Mouse (Mus musculus) CH12.LX (cell line): ENCODE measurements at regions not wholly inside any gene's neighbourhood (a gene's known extent, or its start where the extent isn't known, plus 50 kb on each side); places are given as distances from the start of the nearest gene placed in this dataset.
"Not testable (repeated sequence)": the region's sequence is repeated elsewhere in the genome, so short reads cannot be mapped to it uniquely, and the experiment has no call there.

Experiments used
- DNase-seq: peaks from one replicate; pipeline ENCODE4 v3.0.0-alpha.2; 2013; ENCODE audit errors: extremely low read depth
- H3K27ac ChIP-seq: 2 replicates; pipeline ENCODE4 v1.5.1; 2012; ENCODE audit warnings: low read depth, mild to moderate bottlenecking, control low read depth, moderate library complexity; ENCODE audit not compliant: insufficient read depth
- H3K27me3 ChIP-seq: replicated peaks from 2 replicates; pipeline ENCODE3; 2012; ENCODE audit warnings: inconsistent platforms
- H3K36me3 ChIP-seq, 2 experiments: replicated peaks in 1 of 2; 2 replicates each; pipeline versions ENCODE3 to v1.6.1; 2012; ENCODE audit warnings: inconsistent platforms in 1 of 2, low read length in 1 of 2, mild to moderate bottlenecking in 1 of 2, mixed read lengths in 1 of 2, moderate library complexity in 1 of 2; ENCODE audit not compliant: control insufficient read depth in 1 of 2, insufficient read depth in 1 of 2
- H3K4me1 ChIP-seq, 2 experiments: 2 replicates each; pipeline ENCODE4 v1.6.1; 2012; ENCODE audit warnings: inconsistent platforms in 1 of 2, moderate library complexity in 1 of 2; ENCODE audit not compliant: insufficient read depth in 2 of 2, control insufficient read depth in 1 of 2
- H3K4me2 ChIP-seq: 2 replicates; pipeline ENCODE4 v1.6.1; 2012; ENCODE audit warnings: low read depth, mild to moderate bottlenecking, control low read depth; ENCODE audit not compliant: poor library complexity, insufficient read depth, severe bottlenecking
- H3K4me3 ChIP-seq, 3 experiments: fragments of 150-350 bp in 1 of 3; sonication (generic) in 1 of 3; replicated peaks in 1 of 3; 2 replicates each; pipeline versions ENCODE3 to v1.5.1; 2011 to 2012; ENCODE audit warnings: low read depth in 2 of 3, low read length in 2 of 3, mild to moderate bottlenecking in 2 of 3, moderate library complexity in 2 of 3, control low read depth in 1 of 3, improper control_type of control experiment in 1 of 3, inconsistent platforms in 1 of 3, mixed read lengths in 1 of 3; ENCODE audit not compliant: poor library complexity in 1 of 3
- H3K79me2 ChIP-seq: replicated peaks from 2 replicates; pipeline ENCODE4 v1.6.1; 2012; ENCODE audit warnings: mild to moderate bottlenecking, moderate library complexity; ENCODE audit not compliant: control insufficient read depth, poor library complexity, insufficient read depth, severe bottlenecking; ENCODE audit errors: extremely low read depth
- H3K9ac ChIP-seq: 2 replicates; pipeline ENCODE4 v1.6.1; 2012; ENCODE audit warnings: low read depth, mild to moderate bottlenecking, control low read depth, moderate library complexity; ENCODE audit not compliant: insufficient read depth
- H3K9me3 ChIP-seq: replicated peaks from 2 replicates; pipeline ENCODE3; 2012; ENCODE audit warnings: low read length, inconsistent platforms, mixed read lengths
- BHLHE40 ChIP-seq: IDR thresholded peaks from 2 replicates; pipeline ENCODE4 v1.6.1; 2011; ENCODE audit warnings: mild to moderate bottlenecking, low read depth, low read length, improper control_type of control experiment
- CHD1 ChIP-seq: IDR thresholded peaks from 2 replicates; pipeline ENCODE4 v1.6.1; 2012; ENCODE audit warnings: low read depth, low read length, improper control_type of control experiment, inconsistent platforms
- CHD2 ChIP-seq: IDR thresholded peaks from 2 replicates; pipeline ENCODE4 v1.6.1; 2011; ENCODE audit warnings: low read length, improper control_type of control experiment
- CTCF ChIP-seq, 2 experiments: IDR thresholded peaks in 1 of 2; conservative IDR thresholded peaks in 1 of 2; 2 replicates each; pipeline ENCODE4 v1.5.1; 2011 to 2012; ENCODE audit warnings: low read depth in 2 of 2, low read length in 2 of 2, improper control_type of control experiment in 1 of 2, inconsistent platforms in 1 of 2, mild to moderate bottlenecking in 1 of 2, moderate library complexity in 1 of 2
- E2F4 ChIP-seq: IDR thresholded peaks from 2 replicates; pipeline ENCODE4 v1.6.1; 2011; ENCODE audit warnings: low read depth, low read length, improper control_type of control experiment; ENCODE audit not compliant: insufficient replicate concordance
- ELF1 ChIP-seq: IDR thresholded peaks from 2 replicates; pipeline ENCODE4 v1.6.1; 2014; ENCODE audit warnings: low read depth, mild to moderate bottlenecking, inconsistent platforms, low read length, improper control_type of control experiment
- ETS1 ChIP-seq: conservative IDR thresholded peaks from 2 replicates; pipeline ENCODE4 v1.6.1; 2012; ENCODE audit warnings: low read depth, mild to moderate bottlenecking, inconsistent platforms, low read length, improper control_type of control experiment, moderate library complexity
- KAT2A ChIP-seq: IDR thresholded peaks from 2 replicates; pipeline ENCODE4 v1.6.1; 2012; ENCODE audit warnings: low read length, improper control_type of control experiment, inconsistent platforms; ENCODE audit not compliant: insufficient replicate concordance
- MAZ ChIP-seq: IDR thresholded peaks from 2 replicates; pipeline ENCODE4 v1.6.1; 2012; ENCODE audit warnings: low read depth, mild to moderate bottlenecking, inconsistent platforms, low read length, improper control_type of control experiment, moderate library complexity
- MEF2A ChIP-seq: IDR thresholded peaks from 2 replicates; pipeline ENCODE4 v1.6.1; 2014; ENCODE audit warnings: low read depth, mild to moderate bottlenecking, inconsistent platforms, low read length, improper control_type of control experiment, borderline replicate concordance
- MYC ChIP-seq: IDR thresholded peaks from 2 replicates; pipeline ENCODE4 v1.6.1; 2011; ENCODE audit warnings: low read depth, mild to moderate bottlenecking, improper control_type of control experiment, low read length
- NELFE ChIP-seq: IDR thresholded peaks from 2 replicates; pipeline ENCODE4 v1.6.1; 2011; ENCODE audit warnings: low read depth, low read length, improper control_type of control experiment
- POLR2A ChIP-seq: IDR thresholded peaks from 2 replicates; pipeline ENCODE4 v1.6.1; 2011; ENCODE audit warnings: low read depth, mild to moderate bottlenecking, improper control_type of control experiment, low read length
- RAD21 ChIP-seq: IDR thresholded peaks from 2 replicates; pipeline ENCODE4 v1.6.1; 2011; ENCODE audit warnings: low read depth, mild to moderate bottlenecking, low read length, improper control_type of control experiment, moderate library complexity
- RCOR1 ChIP-seq: conservative IDR thresholded peaks from 2 replicates; pipeline ENCODE4 v1.6.1; 2012; ENCODE audit warnings: low read depth, mild to moderate bottlenecking, inconsistent platforms, low read length, improper control_type of control experiment
- UBTF ChIP-seq: IDR thresholded peaks from 2 replicates; pipeline ENCODE4 v1.6.1; 2012; ENCODE audit warnings: low read depth, mild to moderate bottlenecking, inconsistent platforms, low read length, improper control_type of control experiment, moderate library complexity
- USF1 ChIP-seq: IDR thresholded peaks from 2 replicates; pipeline ENCODE4 v1.6.1; 2014; ENCODE audit warnings: low read depth, mild to moderate bottlenecking, inconsistent platforms, low read length, improper control_type of control experiment
- ZKSCAN1 ChIP-seq: IDR thresholded peaks from 2 replicates; pipeline ENCODE4 v1.6.1; 2012; ENCODE audit warnings: low read depth, inconsistent platforms, low read length, improper control_type of control experiment, borderline replicate concordance
- ZNF384 ChIP-seq: IDR thresholded peaks from 2 replicates; pipeline ENCODE4 v1.6.1; 2012; ENCODE audit warnings: low read depth, low read length, improper control_type of control experiment, inconsistent platforms
- dilution Hi-C: fragments of 300-500 bp; cut with MboI; formaldehyde crosslinking; loops from 2 replicates; pipeline ENCODE4 v1.14.3; 2020; ENCODE audit warnings: low sequenced_read_pairs; ENCODE audit not compliant: extremely low pct_unique_long_range_greater_than_20kb, extremely low pct_ligation_motif_present
- in situ Hi-C: fragments of 300-500 bp; cut with MboI; formaldehyde crosslinking; loops from 3 replicates; pipeline ENCODE4 v1.14.3; 2019; ENCODE audit warnings: low sequenced_read_pairs, low pct_ligation_motif_present, low pct_unique_long_range_greater_than_20kb, mixed read lengths

GRCm38 (mm10) chr12:115067251-115067650, 980.3 kb upstream of the Zfp386 start:
- Histone ChIP-seq H3K9me3 (no peaks in the 10 kb centered on the region), H3K4me3 (no peak overlapping the region), H3K4me2 (no peak overlapping the region), H3K9ac (no peak overlapping the region), H3K4me1 (no peaks in the 10 kb centered on the region), H3K79me2 (no peaks in the 10 kb centered on the region), H3K36me3 (no peaks in the 10 kb centered on the region), H3K27ac (no peak overlapping the region), H3K27me3 (no peaks in the 10 kb centered on the region)
- in situ Hi-C loops, result no loop called here
- TF ChIP-seq NELFE, result no peak
- TF ChIP-seq KAT2A, result no peak
- TF ChIP-seq MYC, result no peak
- no peak for TF ChIP-seq USF1
- TF ChIP-seq CTCF (conservative IDR thresholded peaks at IDR 0.05 in 1 of 2, IDR thresholded peaks at IDR 0.05 in 1 of 2; ENCODE audit: low read depth in 2 of 2, low read length in 2 of 2), result no peak
- no peak for TF ChIP-seq CHD2
- TF ChIP-seq ZNF384, result no peak
- no peak for DNase-seq
- dilution Hi-C loops, result no loop called here

- H3K4me2 ChIP-seq, H3K79me2 ChIP-seq, H3K4me1 ChIP-seq, in situ Hi-C loops, DNase-seq, dilution Hi-C loops, H3K9me3 ChIP-seq, H3K27me3 ChIP-seq, H3K9ac ChIP-seq, H3K27ac ChIP-seq, H3K36me3 ChIP-seq, H3K4me3 ChIP-seq: not testable (repeated sequence)
Measured at GRCm38 (mm10) chr12:115091460-115091859, 956.1 kb upstream of the Zfp386 start.

GRCm38 (mm10) chr12:115109742-115110141, 937.8 kb upstream of the Zfp386 start:
- no peaks in the 10 kb centered on the region for H3K27me3 ChIP-seq
- no peak overlapping the region for H3K4me2 ChIP-seq
- H3K27ac ChIP-seq, result no peak overlapping the region
- in situ Hi-C loops (no loop called here), dilution Hi-C loops (no loop called here)
- H3K9ac ChIP-seq, result no peak overlapping the region
- DNase-seq, result no peak
- no peaks in the 10 kb centered on the region for H3K36me3 ChIP-seq
- H3K79me2 ChIP-seq, result no peaks in the 10 kb centered on the region
- TF ChIP-seq POLR2A (no peak), UBTF (no peak), E2F4 (no peak), MAZ (no peak), ELF1 (no peak), USF1 (no peak), MEF2A (no peak), KAT2A (no peak), RAD21 (no peak), ZKSCAN1 (no peak), RCOR1 (no peak), BHLHE40 (no peak), ETS1 (no peak), CHD1 (no peak)
- TF ChIP-seq, all 38 proteins: peak for 0
- H3K9me3 ChIP-seq, result no peaks in the 10 kb centered on the region
- no peak overlapping the region for H3K4me3 ChIP-seq
- H3K4me1 ChIP-seq, result no peaks in the 10 kb centered on the region

- H3K36me3 ChIP-seq, H3K27ac ChIP-seq, H3K27me3 ChIP-seq, in situ Hi-C loops, H3K79me2 ChIP-seq, H3K9ac ChIP-seq, H3K4me1 ChIP-seq, H3K4me2 ChIP-seq, H3K4me3 ChIP-seq, DNase-seq, H3K9me3 ChIP-seq, dilution Hi-C loops: not testable (repeated sequence)
Measured at GRCm38 (mm10) chr12:115119134-115119826, 928.2 kb upstream of the Zfp386 start.
